Mouse (Mus musculus) forebrain, postnatal 0 days (tissue): ENCODE measurements around the gene Mfsd4b3. TPM values are rescaled to one million over a fixed set of nuclear protein-coding genes. Genes with fewer than 3 reads are reported as not detected.

Source experiments
- ATAC-seq: fragments of 200-750 bp; cut with Nextera tagmentation; 2 replicates; pipeline ENCODE4 v1.8.0; 2017; ENCODE audit warnings: mild to moderate bottlenecking, moderate library complexity
- DNase-seq: peaks from one replicate; pipeline ENCODE4 v3.0.0-alpha.2; 2015
- H3K27ac ChIP-seq: fragments of 300-500 bp; sonication (generic); 2 replicates; pipeline ENCODE4 v1.5.1; 2014; ENCODE audit warnings: low read depth, mild to moderate bottlenecking, antibody characterized with exemption, low read length, moderate library complexity, mixed read lengths
- H3K27me3 ChIP-seq: fragments of 300-500 bp; sonication (generic); 2 replicates; pipeline ENCODE4 v1.6.1; 2014; ENCODE audit warnings: mild to moderate bottlenecking, low read length, mixed read lengths; ENCODE audit not compliant: insufficient read depth
- H3K36me3 ChIP-seq: fragments of 300-500 bp; sonication (generic); 2 replicates; pipeline ENCODE4 v1.6.1; 2014; ENCODE audit warnings: mild to moderate bottlenecking, moderate library complexity; ENCODE audit not compliant: insufficient read depth
- H3K4me1 ChIP-seq: fragments of 300-500 bp; sonication (generic); 2 replicates; pipeline ENCODE4 v1.6.1; 2014; ENCODE audit warnings: antibody characterized with exemption; ENCODE audit not compliant: insufficient read depth
- H3K4me2 ChIP-seq: fragments of 300-500 bp; sonication (generic); 2 replicates; pipeline ENCODE4 v1.6.1; 2014; ENCODE audit warnings: low read depth, mild to moderate bottlenecking, moderate library complexity
- H3K4me3 ChIP-seq: fragments of 300-500 bp; sonication (generic); 2 replicates; pipeline ENCODE4 v1.5.1; 2014; ENCODE audit warnings: low read depth, low read length, mixed read lengths
- H3K9ac ChIP-seq: fragments of 300-500 bp; sonication (generic); 2 replicates; pipeline ENCODE4 v1.6.1; 2014; ENCODE audit warnings: mild to moderate bottlenecking
- H3K9me3 ChIP-seq: fragments of 300-500 bp; sonication (generic); 2 replicates; pipeline ENCODE4 v1.6.1; 2016; ENCODE audit warnings: low read length
- CTCF ChIP-seq: sonication (generic); IDR thresholded peaks from 2 replicates; pipeline ENCODE4 v1.5.1; 2016; ENCODE audit warnings: antibody characterized with exemption, control low read depth, low read depth
- WGBS: fragments of 180-500 bp; shearing (Covaris S2); extraction: QIAGEN DNeasy Blood & Tissue Kit; methylation state at CpG from one replicate; pipeline ENCODE4 v1.1.7; 2014; 5-methylcytosine and 5-hydroxymethylcytosine counted together
- polyA plus RNA-seq: library from polyadenylated mRNA; unstranded; fragments of >200 nt; fragmentation: Nextera tagmentation; extraction: Ambion mirVana; gene quantifications from 2 replicates; pipeline ENCODE4 v1.2.1, GENCODE M21; 2015
- total RNA-seq: library from RNA; depleted of rRNA; stranded (reverse); fragments of >200 nt; gene quantifications from 2 replicates; pipeline ENCODE4 v1.2.3, GENCODE M21; 2014; rRNA removed

Mfsd4b3 gene
- total and polyA plus RNA-seq, 2 experiments from 2014 or later = not detected

DNA sequence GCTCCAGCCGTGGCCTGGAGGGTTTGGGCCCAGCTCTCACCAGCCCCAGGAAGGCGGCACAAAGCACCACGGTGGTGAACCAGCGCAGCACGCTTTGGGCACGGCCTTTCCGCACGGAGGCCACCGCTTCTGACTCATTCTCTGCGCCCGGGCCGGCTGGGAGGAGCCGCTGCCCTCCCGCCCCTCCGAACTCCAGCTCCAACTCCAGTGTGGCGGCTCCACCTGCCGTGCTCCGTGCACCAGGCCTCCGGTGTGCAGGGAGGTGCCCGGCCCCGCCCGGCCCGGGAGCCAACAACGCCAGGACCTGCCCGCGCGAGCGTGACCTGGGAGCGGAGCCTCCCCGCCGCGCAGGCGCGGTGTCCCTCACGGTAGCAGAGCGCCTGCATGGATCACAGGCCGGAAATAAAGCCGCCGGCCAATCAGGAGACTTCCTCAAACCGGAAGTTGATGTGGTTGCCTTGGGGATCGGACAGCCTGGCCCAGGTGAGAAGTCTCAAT, 61.0 kb downstream of the Mfsd4b3 start, which contains the start of gene Mfsd4b4:
Gene Mfsd4b4 (minus strand): TSS at position 365 of the 498 bp plus-strand sequence.
- ATAC-seq (peak; percentile 98), DNase-seq (peak; percentile 94)
- Histone ChIP-seq H3K4me2 (peak within 1 kb of the TSS; percentile 78), H3K27ac (peak within 1 kb of the TSS; percentile 84), H3K27me3 (no peaks in the 10 kb centered on the region), H3K4me1 (no peaks in the 10 kb centered on the region), H3K9ac (peak within 1 kb of the TSS; percentile 87), H3K36me3 (no peaks in the 10 kb centered on the region), H3K9me3 (no peaks in the 10 kb centered on the region), H3K4me3 (peak within 1 kb of the TSS; percentile 89)
- no peak for TF ChIP-seq CTCF
- under 1% methylated on average over 40 of the region's 41 CpGs for WGBS

Other genes starting within 250 kb of the Mfsd4b3 start
- 111 and 152 TPM in 2 replicates for gene Rev3l, start 228.0 kb downstream of the Mfsd4b3 start, total RNA-seq
- 16.9 and 22.7 TPM in 2 replicates for gene Rev3l, start 228.0 kb downstream of the Mfsd4b3 start, polyA plus RNA-seq
- 8.8 and 14.2 TPM in 2 replicates for gene Mfsd4b4, start 60.9 kb downstream of the Mfsd4b3 start, total RNA-seq
- gene Mfsd4b4, start 60.9 kb downstream of the Mfsd4b3 start, polyA plus RNA-seq = 2.1 and 2.7 TPM in 2 replicates
- gene Mfsd4b2, start 33.2 kb downstream of the Mfsd4b3 start, total RNA-seq = not detected in 2 replicates
- gene Mfsd4b2, start 33.2 kb downstream of the Mfsd4b3 start, polyA plus RNA-seq = not detected in 2 replicates
- gene Mfsd4b5, start 26.5 kb upstream of the Mfsd4b3 start, total RNA-seq = not detected in 2 replicates
- gene Mfsd4b5, start 26.5 kb upstream of the Mfsd4b3 start, polyA plus RNA-seq = 0.06 TPM in 1 of 2 replicates, not detected in the other
- 0.15 and 0.62 TPM in 2 replicates for gene Mfsd4b1, start 65.1 kb upstream of the Mfsd4b3 start, total RNA-seq
- gene Mfsd4b1, start 65.1 kb upstream of the Mfsd4b3 start, polyA plus RNA-seq = 0.21 and 0.94 TPM in 2 replicates
- 1.7 and 2.5 TPM in 2 replicates for gene Slc16a10, start 182.1 kb upstream of the Mfsd4b3 start, total RNA-seq
- gene Slc16a10, start 182.1 kb upstream of the Mfsd4b3 start, polyA plus RNA-seq = 1.3 and 1.5 TPM in 2 replicates